Mouse (Mus musculus) megakaryocyte, embryonic 14.5 days (primary cell): ENCODE measurements at regions not wholly inside any gene's neighbourhood (a gene's known extent, or its start where the extent isn't known, plus 50 kb on each side); places are given as distances from the start of the nearest gene placed in this dataset.

Source experiments
- FLI1 ChIP-seq: IDR thresholded peaks from 2 replicates; pipeline ENCODE4 v1.6.1; 2012; ENCODE audit warnings: low read length, inconsistent platforms, mixed read lengths
- GATA1 ChIP-seq: IDR thresholded peaks from 3 replicates; pipeline ENCODE4 v1.6.1; 2012; ENCODE audit warnings: mixed read lengths, low read length, inconsistent platforms, borderline replicate concordance

DNA sequence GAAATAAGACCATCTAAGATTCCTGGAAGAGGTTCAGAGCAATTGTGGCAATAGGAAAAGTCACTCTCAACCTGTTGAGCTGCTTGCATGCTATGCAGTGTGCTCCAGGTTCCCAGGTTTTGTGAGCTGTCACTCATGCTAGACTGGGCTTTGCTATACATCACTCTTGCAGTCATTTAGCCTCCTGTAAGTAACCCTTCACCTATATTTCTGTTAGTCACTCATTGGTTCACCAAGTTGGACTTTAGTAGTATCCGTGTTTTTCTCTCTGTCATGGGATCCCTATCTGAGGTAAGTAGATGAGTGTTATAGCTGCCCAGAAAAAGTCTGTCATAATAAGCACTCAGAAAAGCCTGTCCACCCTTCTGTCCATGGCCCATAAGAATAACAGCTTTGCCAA, 332.3 kb upstream of the Tbl1xr1 start:
- no peak for TF ChIP-seq GATA1
- TF ChIP-seq FLI1: no peak
